Mouse (Mus musculus): ENCODE results near the gene Eral1.

GRCm38 (mm10) chr11:78040878-78041277 is 39.3 kb downstream of the Eral1 start:
- TF ChIP-seq CTCF (IDR thresholded peaks at IDR 0.05; ENCODE audit: insufficient read depth, low read depth, low read length) (no peak), POLR2A (IDR thresholded peaks at IDR 0.05; ENCODE audit: insufficient read depth, low read depth, low read length) (no peak)

All from olfactory bulb, adult 2 months (tissue).